Mouse (Mus musculus) heart, embryonic 10.5 days (tissue): ENCODE data around the gene Pla2g6. TPM values are rescaled to one million over a fixed set of nuclear protein-coding genes. Genes with fewer than 3 reads are reported as not detected.

Experiments
- DNase-seq: peaks from one replicate; pipeline ENCODE4 v3.0.0-alpha.2; 2017; ENCODE audit warnings: low spot score
- H3K27ac ChIP-seq: fragments of 300-500 bp; sonication (generic); 2 replicates; pipeline ENCODE4 v1.5.1; 2016; ENCODE audit warnings: mild to moderate bottlenecking
- H3K27me3 ChIP-seq: fragments of 300-500 bp; sonication (generic); 2 replicates; pipeline ENCODE4 v1.6.1; 2016; ENCODE audit warnings: mild to moderate bottlenecking; ENCODE audit not compliant: poor library complexity, insufficient read depth, severe bottlenecking
- H3K36me3 ChIP-seq: fragments of 300-500 bp; sonication (generic); 2 replicates; pipeline ENCODE4 v1.6.1; 2016; ENCODE audit warnings: mild to moderate bottlenecking, moderate library complexity
- H3K4me1 ChIP-seq: fragments of 300-500 bp; sonication (generic); 2 replicates; pipeline ENCODE4 v1.6.1; 2016; ENCODE audit warnings: mild to moderate bottlenecking
- H3K4me3 ChIP-seq: fragments of 300-500 bp; sonication (generic); 2 replicates; pipeline ENCODE4 v1.5.1; 2016; ENCODE audit warnings: mild to moderate bottlenecking, moderate library complexity
- H3K9me3 ChIP-seq: fragments of 300-500 bp; sonication (generic); 2 replicates; pipeline ENCODE4 v1.6.1; 2016; ENCODE audit warnings: mild to moderate bottlenecking, moderate library complexity
- WGBS: fragments of 180-500 bp; shearing (Covaris S2); methylation state at CpG from one replicate; pipeline ENCODE4 v1.1.7; 2016; 5-methylcytosine and 5-hydroxymethylcytosine counted together
- polyA plus RNA-seq: library from polyadenylated mRNA; unstranded; fragments of >200 nt; fragmentation: Nextera tagmentation; extraction: Ambion mirVana; gene quantifications from 2 replicates; pipeline ENCODE4 v1.2.1, GENCODE M21; 2016

The Pla2g6 gene
- polyA plus RNA-seq = 17.2 and 17.3 TPM in 2 replicates

DNA sequence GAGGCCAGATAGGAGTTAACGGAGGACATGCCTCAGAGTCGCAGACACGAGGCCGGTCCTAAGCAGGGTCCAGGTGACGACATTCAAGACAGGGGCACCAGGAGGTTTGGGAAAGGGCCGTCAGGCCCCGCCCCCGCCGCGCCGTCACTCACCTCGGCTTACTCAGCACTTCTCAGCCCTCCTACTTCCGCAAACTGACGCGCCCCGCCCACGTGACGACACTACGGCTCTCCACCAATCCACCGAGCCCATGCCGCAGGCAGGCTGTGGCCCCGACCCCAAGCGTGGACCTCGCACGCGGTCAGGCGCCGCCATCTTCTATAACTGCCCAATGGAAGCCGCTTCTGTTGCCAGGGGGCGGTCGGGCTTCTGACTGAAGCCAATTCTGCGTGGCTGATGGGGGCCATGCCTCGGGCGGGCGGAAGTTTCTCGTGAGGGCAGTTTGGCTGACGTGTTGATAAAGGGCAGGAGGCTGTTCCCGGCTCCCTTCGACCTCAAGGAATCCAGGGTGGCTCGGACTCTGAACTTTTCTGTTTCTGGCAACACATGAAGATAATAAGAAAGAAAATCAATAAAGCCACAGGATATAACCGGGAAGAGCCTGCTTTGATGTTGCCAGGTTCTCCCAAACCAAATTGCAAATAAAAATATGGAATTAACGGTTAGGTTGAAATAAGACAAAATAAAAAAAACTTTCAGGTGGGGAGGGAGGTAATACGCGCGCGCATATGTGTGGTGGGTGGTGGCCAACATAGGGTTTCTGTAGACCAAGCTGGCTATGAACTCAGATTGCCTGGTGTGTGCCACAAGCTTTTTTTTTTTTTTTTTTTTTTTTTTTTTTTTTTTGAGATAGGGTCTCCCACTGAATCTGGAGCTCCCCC lies at the start of gene Pla2g6:
Pla2g6 (minus strand) TSS at position 333 of the 881 bp plus-strand sequence.
- H3K27ac ChIP-seq = peak within 1 kb of the TSS; percentile 95
- peak within 1 kb of the TSS; percentile 70 for H3K4me3 ChIP-seq
- no peaks in the 10 kb centered on the region for H3K27me3 ChIP-seq
- peaks cover 43% of the 10 kb centered on the region for H3K4me1 ChIP-seq
- DNase-seq = peak; percentile 100
- H3K9me3 ChIP-seq = no peaks in the 10 kb centered on the region
- WGBS = 3% methylated on average over 46 of the region's 46 CpGs
- H3K36me3 ChIP-seq = no peaks in the 10 kb centered on the region

- Histone ChIP-seq H3K36me3 (peaks cover 55% of the 10 kb centered on the region), H3K27me3 (no peaks in the 10 kb centered on the region), H3K9me3 (no peaks in the 10 kb centered on the region), H3K4me1 (peaks cover 54% of the 10 kb centered on the region), H3K27ac (0 out of 2 replicates have a peak overlapping the region, but pooled peaks have one; percentile 4), H3K4me3 (no peak overlapping the region)
- 82% methylated on average over 6 of the region's 6 CpGs for WGBS
- DNase-seq = no peak
These were observed 49.5 kb upstream of the Pla2g6 start for GRCm38 (mm10) chr15:79377681-79378080.

DNA sequence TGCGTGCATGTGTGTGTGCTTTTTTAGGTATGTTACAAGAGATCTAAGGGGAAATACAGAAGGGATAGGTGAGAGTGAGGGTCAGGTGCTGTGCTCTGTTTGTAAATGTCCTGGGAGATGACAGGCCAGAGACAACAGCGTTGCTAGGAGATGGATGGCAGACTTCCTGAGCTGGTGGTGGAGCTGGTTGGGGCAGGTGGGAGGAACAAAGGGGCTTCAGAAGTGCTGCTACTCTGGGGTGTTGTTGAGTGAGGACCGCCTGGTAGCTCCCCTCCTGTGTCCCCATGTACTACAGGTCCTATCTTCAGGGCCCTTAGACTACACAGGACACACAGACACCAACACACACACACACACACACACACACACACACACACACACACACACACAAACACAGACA lies 46.6 kb upstream of the Pla2g6 start:
- H3K9me3 ChIP-seq = no peaks in the 10 kb centered on the region
- peaks cover 35% of the 10 kb centered on the region for H3K4me1 ChIP-seq
- H3K36me3 ChIP-seq = peaks cover 69% of the 10 kb centered on the region
- peak overlapping the region; percentile 59; the same call in 1 of the 2 replicates for H3K27ac ChIP-seq
- no peak overlapping the region for H3K4me3 ChIP-seq
- WGBS = 54% methylated on average over 3 of the region's 3 CpGs
- H3K27me3 ChIP-seq = no peaks in the 10 kb centered on the region
- DNase-seq = no peak

GRCm38 (mm10) chr15:79370281-79370843 lies 42.2 kb upstream of the Pla2g6 start:
- DNase-seq = no peak
- H3K4me1 ChIP-seq = peaks cover 44% of the 10 kb centered on the region
- peaks cover 77% of the 10 kb centered on the region for H3K36me3 ChIP-seq
- no peak overlapping the region for H3K4me3 ChIP-seq
- no peaks in the 10 kb centered on the region for H3K9me3 ChIP-seq
- no peaks in the 10 kb centered on the region for H3K27me3 ChIP-seq
- WGBS = 77% methylated on average over 7 of the region's 7 CpGs
- peak overlapping the region; percentile 26; the same call in 1 of the 2 replicates for H3K27ac ChIP-seq

- no peaks in the 10 kb centered on the region for H3K9me3 ChIP-seq
- 79% methylated on average over 15 of the region's 15 CpGs for WGBS
- peak overlapping the region; percentile 80 for H3K27ac ChIP-seq
- H3K27me3 ChIP-seq = no peaks in the 10 kb centered on the region
- no peak overlapping the region for H3K4me3 ChIP-seq
- peaks cover 80% of the 10 kb centered on the region for H3K36me3 ChIP-seq
- H3K4me1 ChIP-seq = peaks cover 42% of the 10 kb centered on the region
- DNase-seq = no peak
These were observed 41.5 kb upstream of the Pla2g6 start for GRCm38 (mm10) chr15:79369452-79370280.

GRCm38 (mm10) chr15:79368861-79369440 lies 40.8 kb upstream of the Pla2g6 start:
- Histone ChIP-seq H3K4me3 (no peak overlapping the region), H3K9me3 (no peaks in the 10 kb centered on the region), H3K27me3 (no peaks in the 10 kb centered on the region), H3K36me3 (peaks cover 82% of the 10 kb centered on the region), H3K27ac (peak overlapping the region; percentile 80), H3K4me1 (peaks cover 42% of the 10 kb centered on the region)
- no peak for DNase-seq
- WGBS = 78% methylated on average over 8 of the region's 8 CpGs

GRCm38 (mm10) chr15:79368313-79368811 lies 40.2 kb upstream of the Pla2g6 start:
- WGBS = 49% methylated on average over 14 of the region's 14 CpGs
- peak overlapping the region; percentile 80 for H3K27ac ChIP-seq

DNA sequence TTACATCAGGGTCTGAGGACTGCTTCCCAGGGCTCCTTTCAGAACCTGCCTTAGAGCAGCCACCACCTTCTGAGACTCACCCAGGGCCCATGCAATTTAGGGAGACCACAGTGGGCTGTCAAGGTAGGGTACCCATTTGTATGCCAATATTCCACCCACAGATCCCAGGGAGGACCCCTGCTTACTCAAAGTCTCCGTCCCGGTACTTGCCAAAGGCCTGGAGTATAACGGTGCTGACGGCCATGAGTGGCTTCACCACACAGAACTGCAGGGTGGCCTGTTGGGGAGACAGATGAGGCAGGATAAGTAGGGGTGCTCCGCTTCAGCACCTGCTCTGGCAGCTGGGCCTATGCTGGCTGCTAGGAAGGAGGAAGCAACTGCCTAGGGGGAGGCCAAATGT lies 38.2 kb upstream of the Pla2g6 start:
- H3K4me3 ChIP-seq = no peak overlapping the region
- H3K36me3 ChIP-seq = peaks cover 81% of the 10 kb centered on the region
- no peak overlapping the region for H3K27ac ChIP-seq
- H3K27me3 ChIP-seq = no peaks in the 10 kb centered on the region
- DNase-seq = no peak
- H3K4me1 ChIP-seq = peaks cover 60% of the 10 kb centered on the region
- H3K9me3 ChIP-seq = no peaks in the 10 kb centered on the region
- 85% methylated on average over 5 of the region's 5 CpGs for WGBS

More at GRCm38 (mm10) chr15:79368313-79368811, 40.2 kb upstream of the Pla2g6 start:
- no peaks in the 10 kb centered on the region for H3K27me3 ChIP-seq
- no peaks in the 10 kb centered on the region for H3K9me3 ChIP-seq
- H3K4me3 ChIP-seq = no peak overlapping the region
- no peak for DNase-seq
- peaks cover 82% of the 10 kb centered on the region for H3K36me3 ChIP-seq
- H3K4me1 ChIP-seq = peaks cover 47% of the 10 kb centered on the region

- Histone ChIP-seq H3K9me3 (no peaks in the 10 kb centered on the region), H3K27me3 (no peaks in the 10 kb centered on the region), H3K4me3 (no peak overlapping the region), H3K36me3 (peaks cover 83% of the 10 kb centered on the region), H3K27ac (no peak overlapping the region), H3K4me1 (peaks cover 68% of the 10 kb centered on the region)
- no peak for DNase-seq
- WGBS = 95% methylated on average over 12 of the region's 12 CpGs
These were observed 36.9 kb upstream of the Pla2g6 start for GRCm38 (mm10) chr15:79365068-79365467.

DNA sequence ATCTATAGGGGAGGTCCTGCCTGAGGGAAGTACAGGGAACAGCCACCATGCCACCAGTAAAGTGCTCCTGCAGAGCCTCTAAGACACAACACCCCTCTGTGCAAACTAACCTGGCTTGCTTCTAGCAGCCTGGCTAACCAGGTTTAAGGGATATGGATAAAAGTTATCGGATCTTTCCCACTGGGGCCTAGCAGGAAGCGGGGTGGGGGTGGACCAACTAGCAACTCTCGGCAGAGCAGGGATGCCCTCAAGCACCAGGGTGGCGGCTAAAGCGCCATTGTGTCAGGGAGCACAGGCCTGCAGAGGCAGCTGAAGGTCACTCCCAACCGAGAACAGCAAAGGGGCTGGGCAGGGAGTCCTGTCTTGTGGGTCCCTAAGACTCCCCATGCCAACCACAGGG lies 35.9 kb upstream of the Pla2g6 start:
- Histone ChIP-seq H3K4me3 (no peak overlapping the region), H3K27me3 (no peaks in the 10 kb centered on the region), H3K27ac (peak overlapping the region; percentile 71), H3K36me3 (peaks cover 76% of the 10 kb centered on the region), H3K9me3 (no peaks in the 10 kb centered on the region), H3K4me1 (peaks cover 64% of the 10 kb centered on the region)
- DNase-seq = no peak
- WGBS = 58% methylated on average over 6 of the region's 6 CpGs

- Histone ChIP-seq H3K9me3 (no peaks in the 10 kb centered on the region), H3K27ac (peak overlapping the region; percentile 52; the same call in 1 of the 2 replicates), H3K4me3 (no peak overlapping the region), H3K4me1 (peaks cover 74% of the 10 kb centered on the region), H3K36me3 (peaks cover 48% of the 10 kb centered on the region), H3K27me3 (peaks cover 8% of the 10 kb centered on the region; the same call in 1 of the 2 replicates)
- no peak for DNase-seq
- WGBS = 37% methylated on average over 4 of the region's 4 CpGs
These were observed 32.8 kb upstream of the Pla2g6 start for GRCm38 (mm10) chr15:79361023-79361422.

- Histone ChIP-seq H3K27me3 (peaks cover 13% of the 10 kb centered on the region), H3K4me1 (peaks cover 77% of the 10 kb centered on the region), H3K36me3 (peaks cover 42% of the 10 kb centered on the region), H3K4me3 (no peak overlapping the region), H3K9me3 (no peaks in the 10 kb centered on the region), H3K27ac (peak overlapping the region; percentile 59)
- no peak for DNase-seq
- 39% methylated on average over 7 of the region's 7 CpGs for WGBS
These were observed 32.2 kb upstream of the Pla2g6 start for GRCm38 (mm10) chr15:79360371-79360770.
